Mouse (Mus musculus) mature B cell (primary cell): ENCODE data around the gene Ankrd26.

Experiments
- in situ Hi-C: fragments of 300-500 bp; cut with MboI; formaldehyde crosslinking; loops from 2 replicates; pipeline ENCODE4 v1.14.3; 2019

Gene Ankrd26

GRCm38 (mm10) chr6:118478957-118479708 lies 82.9 kb downstream of the Ankrd26 start, which contains the start of gene Zfp9:
Zfp9 (minus strand) TSS chr6:118479320.
- in situ Hi-C loops = no loop called here

GRCm38 (mm10) chr6:118477875-118478785 lies 83.9 kb downstream of the Ankrd26 start:
- in situ Hi-C loops = no loop called here

GRCm38 (mm10) chr6:118462069-118462705 lies 99.8 kb downstream of the Ankrd26 start:
- in situ Hi-C loops = no loop called here

- in situ Hi-C loops = no loop called here
Observed at GRCm38 (mm10) chr6:118457726-118458125, 104.3 kb downstream of the Ankrd26 start.

GRCm38 (mm10) chr6:118455042-118455631 lies 106.9 kb downstream of the Ankrd26 start, which contains the start of gene Zfp248:
Zfp248 (minus strand) TSS chr6:118455528.
- in situ Hi-C loops = no loop called here

- in situ Hi-C loops = no loop called here
Observed at GRCm38 (mm10) chr6:118454452-118454851, 107.6 kb downstream of the Ankrd26 start.
